Mouse (Mus musculus) testis, adult 2 months (tissue): ENCODE measurements at regions not wholly inside any gene's neighbourhood (a gene's known extent, or its start where the extent isn't known, plus 50 kb on each side); places are given as distances from the start of the nearest gene placed in this dataset.

Source experiments
- CTCF ChIP-seq: fragments of 200-500 bp; IDR thresholded peaks from 2 replicates; pipeline ENCODE4 v1.5.1; 2012; ENCODE audit warnings: low read depth, mild to moderate bottlenecking, inconsistent platforms, low read length, moderate library complexity; ENCODE audit not compliant: control insufficient read depth, insufficient read depth, insufficient replicate concordance
- POLR2A ChIP-seq: fragments of 200-500 bp; IDR thresholded peaks from 2 replicates; pipeline ENCODE4 v1.6.1; 2012; ENCODE audit warnings: low read depth, mild to moderate bottlenecking, inconsistent platforms, low read length, moderate library complexity; ENCODE audit not compliant: control insufficient read depth

DNA sequence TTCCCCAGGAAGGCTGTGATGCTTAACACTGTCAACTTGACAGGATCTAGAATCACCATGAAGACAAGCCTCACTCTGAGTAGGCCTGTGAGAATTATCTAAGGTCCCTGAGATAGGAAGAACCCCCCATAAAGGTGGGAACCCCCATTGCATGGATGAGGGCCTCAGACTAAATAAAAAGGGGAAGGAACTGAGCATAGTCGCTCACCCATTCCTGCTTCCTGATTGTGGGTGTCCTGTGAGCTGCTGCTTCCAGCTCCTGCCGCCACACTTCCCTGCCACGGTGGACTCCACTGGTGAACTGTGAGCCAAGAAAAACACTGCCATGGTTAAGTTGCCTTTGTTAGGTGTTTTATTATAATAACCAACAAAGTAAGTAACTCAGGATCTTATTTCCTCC, 86.8 kb upstream of the Frmd6 start:
- TF ChIP-seq CTCF = no peak
- no peak for TF ChIP-seq POLR2A
